Mouse (Mus musculus): Measurements from ENCODE around the gene Sall2.

Sall2 gene

DNA sequence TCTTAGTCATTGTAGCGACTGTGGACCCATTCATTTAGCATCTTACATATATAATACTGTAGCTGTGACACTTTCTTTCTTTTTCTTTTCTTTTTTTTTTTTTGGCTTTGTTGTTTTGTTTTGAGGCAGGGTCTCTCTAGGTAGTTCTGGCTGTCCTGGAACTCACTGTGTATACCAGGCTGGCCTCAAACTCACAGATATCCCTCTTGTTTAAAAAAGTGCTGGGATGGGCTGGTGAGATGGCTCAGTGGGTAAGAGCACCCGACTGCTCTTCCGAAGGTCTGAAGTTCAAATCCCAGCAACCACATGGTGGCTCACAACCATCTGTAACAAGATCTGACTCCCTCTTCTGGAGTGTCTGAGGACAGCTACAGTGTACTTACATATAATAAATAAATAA, 25.0 kb downstream of the Sall2 start:
- WGBS: 77% methylated on average over 3 of the region's 3 CpGs

DNA sequence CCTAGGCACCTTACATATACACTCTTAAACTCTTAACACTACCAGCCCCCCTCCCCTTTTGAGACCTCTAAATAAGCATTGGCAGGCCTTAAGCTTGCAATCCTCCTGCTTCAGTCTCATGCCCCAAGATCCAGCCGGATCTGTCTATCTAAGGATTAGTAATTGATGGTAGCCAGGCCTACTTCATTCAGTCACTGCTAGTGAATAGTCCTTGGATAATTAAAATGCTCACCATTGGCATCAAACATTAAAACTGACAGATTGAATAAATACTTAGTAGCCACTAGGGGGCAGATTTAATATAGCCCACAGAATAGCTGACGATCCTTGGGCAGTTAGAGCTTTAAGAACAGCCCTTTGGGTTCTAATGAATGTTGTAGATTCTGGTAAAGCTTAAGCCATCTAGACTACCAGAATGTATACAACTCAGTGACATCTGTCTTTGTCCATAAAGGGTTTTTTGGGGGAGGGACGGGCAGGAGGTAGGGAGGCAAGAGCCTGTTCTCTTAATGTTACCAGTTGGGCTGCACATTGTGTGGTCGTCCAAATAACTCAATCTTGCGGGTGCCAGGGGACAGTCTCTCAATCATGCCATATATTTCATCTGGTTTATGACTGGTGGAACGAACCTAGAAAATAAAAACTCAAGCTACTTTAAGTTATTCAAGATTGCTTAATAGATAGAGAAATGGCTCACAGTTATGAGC, 32.9 kb downstream of the Sall2 start:
- WGBS: 54% methylated on average over 6 of the region's 6 CpGs

DNA sequence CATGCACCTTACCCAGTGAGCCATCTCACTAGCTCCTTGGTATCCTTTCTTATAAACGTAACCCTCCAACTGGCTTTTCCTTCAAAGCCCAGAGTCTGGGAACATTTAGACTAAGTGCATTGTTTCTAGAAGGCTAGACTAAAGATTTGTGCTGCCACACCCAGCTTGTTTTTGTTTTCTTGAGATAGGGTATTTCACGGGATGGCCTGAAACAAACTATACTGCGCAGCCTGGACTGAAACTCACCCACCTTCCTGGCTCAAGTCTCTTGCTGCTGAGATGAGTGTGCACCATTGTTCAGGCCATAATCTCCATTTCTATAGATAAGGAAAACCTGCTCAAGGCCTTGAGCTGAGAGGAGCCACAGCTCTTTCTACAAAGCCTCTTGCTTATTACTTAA, 44.4 kb downstream of the Sall2 start:
- WGBS: 79% methylated on average over 3 of the region's 3 CpGs

DNA sequence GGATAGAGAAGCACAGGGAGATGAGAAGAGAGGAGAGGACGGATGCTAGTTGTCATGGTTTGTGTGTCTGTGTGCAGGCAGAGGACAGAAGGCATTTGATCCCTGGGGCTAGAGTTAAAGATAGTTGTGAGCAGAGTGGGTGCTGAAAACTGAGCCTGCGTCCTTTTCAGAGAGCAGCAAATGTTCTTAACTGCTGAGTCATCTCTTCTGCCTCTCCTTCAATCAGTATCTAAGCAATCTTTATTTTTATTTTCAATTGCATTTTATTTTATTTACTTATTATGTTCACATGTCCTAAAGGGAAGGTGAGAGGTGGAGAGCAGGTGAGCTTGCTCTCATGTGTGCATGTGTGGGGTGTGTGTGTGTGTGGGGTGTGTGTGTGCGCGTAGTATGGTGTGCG, 44.9 kb downstream of the Sall2 start:
- 79% methylated on average over 5 of the region's 5 CpGs for WGBS

DNA sequence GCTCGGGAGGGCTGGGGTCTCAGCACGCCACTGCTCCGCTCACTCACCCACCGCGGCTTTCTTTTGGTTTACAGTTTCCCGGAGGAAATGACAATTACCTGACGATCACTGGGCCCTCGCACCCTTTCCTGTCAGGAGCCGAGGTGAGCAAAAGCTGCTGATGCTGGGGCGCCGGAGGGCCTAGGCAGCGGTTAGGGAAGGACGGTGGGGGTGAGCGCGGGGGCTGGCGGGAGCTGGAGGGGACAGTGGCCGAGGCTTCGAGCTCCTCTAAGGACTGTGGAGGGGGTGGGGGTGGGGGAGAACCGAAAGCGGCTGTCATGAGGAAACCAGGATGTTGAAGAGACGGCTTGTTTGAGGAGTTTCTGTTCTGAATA, 48.8 kb downstream of the Sall2 start:
- WGBS: 1% methylated on average over 21 of the region's 21 CpGs

DNA sequence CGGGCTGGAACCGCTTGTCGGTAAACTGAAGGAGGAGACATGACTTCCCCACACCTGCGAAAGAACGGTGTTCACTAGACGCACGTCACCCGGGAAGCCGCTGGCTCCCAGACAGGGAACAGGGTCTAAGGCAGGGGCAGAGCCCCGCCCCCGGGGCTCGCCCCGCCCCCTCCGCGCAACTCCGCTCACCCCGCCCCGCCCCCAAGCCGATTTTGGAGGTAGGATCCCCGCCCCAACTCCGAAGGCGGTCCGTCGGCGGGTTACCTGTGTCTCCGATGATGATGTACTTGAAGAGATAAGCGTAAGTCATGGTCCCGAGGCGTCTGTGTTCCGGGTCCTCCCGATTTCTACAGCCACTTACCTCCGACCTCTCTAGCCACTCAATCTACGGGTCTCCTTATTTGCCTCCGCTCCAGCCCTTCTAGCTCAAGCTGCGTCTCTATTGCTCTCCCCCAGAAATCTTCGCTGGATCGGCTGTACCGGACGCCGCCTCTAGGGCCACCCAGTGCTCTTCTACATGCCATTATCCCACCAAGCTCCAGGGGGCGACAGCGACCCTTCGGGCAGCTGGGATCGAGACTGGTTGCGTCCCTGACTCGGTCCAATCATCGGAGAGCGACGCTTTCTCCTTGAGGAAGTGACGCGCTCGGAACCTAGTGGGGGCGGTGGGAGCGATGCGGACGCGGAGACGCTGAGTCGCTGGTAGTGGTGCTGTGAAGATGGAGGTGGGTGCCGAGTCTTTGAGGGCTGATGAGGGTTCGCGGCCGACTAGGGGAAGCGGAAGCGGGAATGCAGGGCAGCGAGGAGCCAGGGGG, 49.4 kb downstream of the Sall2 start, which contains the start of the genes Tox4 and Rab2b:
Gene Tox4 (plus strand): TSS at position 215 of the 815 bp plus-strand sequence.
Gene Rab2b (minus strand): TSS at position 614 of the 815 bp plus-strand sequence.
- WGBS: under 1% methylated on average over 66 of the region's 66 CpGs

DNA sequence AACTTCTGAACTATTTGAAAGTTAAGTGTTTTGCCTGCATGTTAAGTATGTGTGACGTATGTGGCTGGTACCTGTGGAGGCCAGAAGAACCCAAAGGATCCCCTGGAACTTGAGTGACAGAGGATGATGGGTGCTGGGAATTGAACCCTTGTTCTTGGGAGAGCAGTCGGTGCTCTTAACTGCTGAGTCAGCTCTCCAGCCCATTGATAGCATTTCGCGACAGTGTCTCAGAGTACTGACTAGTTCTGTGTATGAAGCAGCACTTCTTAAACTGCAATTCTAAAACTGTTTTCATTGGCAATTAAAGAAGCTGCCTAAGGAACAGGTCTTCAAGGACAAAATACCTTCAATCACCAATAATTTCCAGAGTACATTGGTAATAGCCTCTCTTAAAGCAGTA, 51.4 kb downstream of the Sall2 start:
- WGBS: 92% methylated on average over 4 of the region's 4 CpGs

DNA sequence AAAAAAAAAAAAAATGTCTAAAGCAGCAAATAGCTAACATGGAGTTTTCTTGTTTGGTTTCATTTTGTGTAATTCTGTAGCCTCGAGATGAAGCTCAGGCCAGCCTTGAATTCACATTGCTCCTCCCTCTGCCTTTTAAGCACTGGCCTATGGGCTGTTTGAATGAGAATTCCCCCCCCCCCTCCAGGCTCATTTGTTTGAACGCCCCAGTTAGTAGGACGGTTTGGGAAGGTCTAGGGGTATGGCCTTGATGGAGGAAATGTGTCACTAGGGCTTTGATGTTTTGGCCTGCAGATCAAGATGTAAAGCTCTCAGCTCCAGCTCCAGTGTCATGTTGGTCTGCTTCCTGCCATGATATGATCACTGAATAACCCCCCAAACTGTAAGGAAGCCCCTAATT, 55.8 kb downstream of the Sall2 start:
- whole genome bisulfite sequencing: 72% methylated on average over 3 of the region's 3 CpGs

Data from cerebral cortex, adult 2 months (tissue).